Mouse (Mus musculus) T-helper 17 cell (primary cell): ENCODE measurements around the gene Synpo2l.
"Not testable (repeated sequence)": the region's sequence is repeated elsewhere in the genome, so short reads cannot be mapped to it uniquely, and the experiment has no call there.

ENCODE experiments used
- in situ Hi-C, 2 experiments: fragments of 300-600 bp; cut with MboI, MseI; formaldehyde crosslinking; loops; 1 replicate in 1 of 2; 2 replicates in 1 of 2; pipeline ENCODE4 v1.15.1; 2025; ENCODE audit warnings: high pct_unique_total_duplicates in 2 of 2

Synpo2l gene

DNA sequence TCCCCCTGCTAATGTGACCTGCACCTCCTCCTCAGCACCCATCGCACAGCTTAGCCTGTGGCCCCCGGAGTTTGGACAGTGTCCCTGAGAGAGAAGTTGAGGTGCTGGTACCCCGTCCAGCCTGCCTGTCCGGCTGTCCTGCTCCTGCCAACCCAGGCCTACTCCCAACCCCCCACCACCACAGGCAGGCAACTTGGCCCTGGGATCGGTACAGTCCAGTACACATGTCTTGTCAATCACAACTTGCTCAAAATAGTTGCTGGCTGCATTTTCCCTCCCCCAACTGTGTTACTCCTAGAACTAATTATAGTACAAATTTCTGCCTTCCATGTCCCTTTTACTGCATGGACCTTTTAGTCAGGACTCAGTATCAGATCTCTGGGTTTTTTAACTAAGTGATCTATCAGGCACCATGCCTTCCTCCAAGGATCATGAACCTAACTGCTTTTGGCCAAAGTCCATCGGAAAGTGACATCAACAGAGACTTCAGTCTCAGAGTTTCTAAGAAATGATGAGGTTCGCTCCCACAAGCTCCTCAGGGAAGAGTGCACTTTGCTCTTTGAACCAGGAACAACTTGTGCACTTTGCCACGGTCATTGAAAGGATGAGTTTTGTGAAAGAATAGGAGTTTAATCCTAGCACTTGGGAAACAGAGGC, at the start of gene Synpo2l:
Synpo2l (minus strand) TSS at position 201 of the 657 bp plus-strand sequence.
- in situ Hi-C loops: no loop called here

DNA sequence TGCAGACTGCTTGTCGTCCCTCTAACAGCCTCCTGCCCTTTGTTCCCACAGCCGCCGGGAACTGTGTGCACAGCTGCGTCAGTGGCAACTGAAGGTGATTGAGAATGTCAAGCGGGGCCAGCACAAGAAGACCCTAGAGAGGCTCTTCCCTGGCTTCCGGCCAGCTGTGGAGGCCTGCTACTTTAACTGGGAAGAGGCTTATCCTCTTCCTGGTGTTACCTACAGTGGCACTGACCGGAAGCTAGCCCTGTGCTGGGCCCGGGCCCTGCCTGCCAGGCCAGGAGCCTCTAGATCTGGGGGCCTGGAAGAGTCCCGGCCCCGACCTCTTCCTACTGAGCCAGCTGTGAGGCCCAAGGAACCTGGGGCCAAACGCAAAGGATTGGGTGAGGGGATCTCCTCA, 45.7 kb upstream of the Synpo2l start:
- in situ Hi-C loops: no loop called here

DNA sequence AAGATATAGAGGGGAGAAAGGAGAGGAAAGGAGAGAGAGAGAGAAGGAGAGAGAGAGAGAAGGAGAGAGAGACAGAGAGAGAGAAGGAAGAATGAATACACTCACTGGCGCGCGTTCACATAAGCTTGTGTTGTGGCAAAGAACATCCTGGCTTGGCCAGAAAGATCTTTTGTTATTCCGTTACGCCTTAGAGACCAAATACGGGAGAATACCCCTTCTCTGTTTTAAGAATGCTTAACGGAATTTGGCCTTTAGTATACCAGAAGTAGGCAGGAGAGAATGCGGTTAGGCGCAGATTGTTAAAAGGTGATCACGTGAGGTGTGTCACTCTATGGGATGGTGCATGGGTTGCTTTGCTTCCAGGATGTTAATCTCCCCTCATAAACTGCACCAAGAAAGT, 40.1 kb upstream of the Synpo2l start:
- in situ Hi-C loops: no loop called here

DNA sequence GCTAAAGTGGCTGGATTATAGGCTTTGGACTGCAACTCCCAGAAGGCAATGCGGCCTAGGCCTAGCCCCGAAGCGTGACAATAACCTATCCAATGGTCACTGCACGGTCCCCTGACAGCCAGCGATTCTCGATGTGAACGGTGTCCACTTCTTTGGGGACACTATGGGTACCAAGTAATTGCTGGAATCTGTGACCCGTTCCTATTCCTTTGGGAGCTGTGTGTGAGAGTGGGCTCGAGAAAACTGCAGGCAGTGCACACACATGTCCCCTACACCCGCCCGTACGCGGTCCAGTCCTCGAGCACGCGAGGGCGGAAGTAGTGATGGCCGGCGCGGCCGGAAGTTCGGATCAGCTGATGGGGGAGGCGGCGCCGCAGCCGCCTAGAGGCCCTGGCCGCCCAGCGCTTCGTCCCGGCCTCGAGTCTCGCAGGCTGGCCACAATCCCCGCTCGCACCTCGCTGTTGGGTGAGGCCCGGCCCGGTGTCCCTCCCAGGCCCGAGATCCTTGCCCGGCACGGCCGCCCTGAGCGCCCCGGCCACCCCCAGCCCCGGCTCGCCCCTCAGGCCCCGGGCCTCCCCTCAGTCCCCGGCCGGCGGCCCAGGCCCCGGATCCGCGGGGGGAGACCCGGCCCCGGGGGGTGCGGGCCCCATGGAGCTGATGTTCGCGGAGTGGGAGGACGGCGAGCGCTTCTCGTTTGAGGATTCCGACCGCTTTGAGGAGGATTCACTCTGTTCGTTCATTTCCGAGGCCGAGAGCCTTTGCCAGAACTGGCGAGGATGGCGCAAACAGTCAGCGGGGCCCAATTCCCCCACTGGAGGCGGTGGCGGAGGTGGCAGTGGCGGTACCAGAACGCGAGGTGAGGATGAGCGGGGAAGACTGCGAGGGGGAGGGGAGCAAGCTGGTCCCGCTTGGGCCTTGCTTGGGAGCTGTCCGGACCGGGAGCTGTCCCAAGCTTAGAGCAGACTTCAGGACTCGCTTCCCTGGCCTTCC, 39.3 kb upstream of the Synpo2l start, which contains the start of gene Zswim8:
Zswim8 (plus strand) TSS at position 352 of the 990 bp plus-strand sequence.
- in situ Hi-C loops: no loop called here

DNA sequence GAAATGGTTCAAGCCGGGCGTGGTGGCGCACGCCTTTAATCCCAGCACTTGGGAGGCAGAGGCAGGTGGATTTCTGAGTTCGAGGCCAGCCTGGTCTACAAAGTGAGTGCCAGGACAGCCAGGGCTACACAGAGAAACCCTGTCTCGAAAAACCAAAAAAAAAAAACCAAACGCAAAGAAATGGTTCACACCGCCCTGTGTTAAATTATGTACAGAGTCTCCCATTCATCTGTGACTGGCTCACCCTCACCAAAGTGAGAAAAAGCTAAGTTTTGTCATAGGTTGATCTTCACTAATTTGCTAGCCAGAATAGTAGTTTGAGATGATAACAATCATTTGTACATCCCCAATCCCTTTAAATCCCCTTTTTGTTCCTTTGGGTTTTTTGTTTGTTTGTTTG, 35.3 kb upstream of the Synpo2l start:
- in situ Hi-C loops: not testable (repeated sequence)

DNA sequence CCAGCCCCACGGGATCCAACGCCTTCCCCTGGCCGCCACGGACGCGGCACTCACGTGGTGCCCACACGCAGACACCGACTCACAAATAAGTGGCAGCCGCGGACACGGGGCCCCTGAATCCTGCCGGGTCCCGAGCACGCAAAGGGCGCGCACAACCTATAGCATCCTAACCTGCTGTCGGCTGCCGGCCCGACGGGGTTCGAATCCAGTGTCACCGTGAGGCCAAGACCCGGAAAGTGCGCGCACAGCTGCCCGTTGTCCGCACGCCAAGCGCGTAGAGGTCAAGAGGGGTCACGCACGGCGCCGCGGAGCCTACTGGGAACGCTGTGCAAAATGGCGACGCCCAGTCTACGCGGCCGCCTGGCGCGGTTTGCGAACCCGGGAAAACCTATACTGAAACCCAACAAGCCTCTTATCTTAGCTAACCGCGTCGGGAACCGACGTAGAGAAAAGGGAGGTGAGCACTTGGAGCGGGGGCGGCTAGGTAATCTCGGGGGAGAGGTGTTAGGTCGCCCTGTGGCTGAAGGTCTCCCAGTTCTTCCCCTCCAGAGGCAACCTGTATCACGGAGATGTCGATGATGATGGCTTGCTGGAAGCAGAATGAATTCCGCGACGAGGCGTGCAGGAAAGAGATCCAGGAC, 34.7 kb upstream of the Synpo2l start, which contains the start of gene Chchd1:
Chchd1 (plus strand) TSS at position 266 of the 641 bp plus-strand sequence.
- in situ Hi-C loops: no loop called here

DNA sequence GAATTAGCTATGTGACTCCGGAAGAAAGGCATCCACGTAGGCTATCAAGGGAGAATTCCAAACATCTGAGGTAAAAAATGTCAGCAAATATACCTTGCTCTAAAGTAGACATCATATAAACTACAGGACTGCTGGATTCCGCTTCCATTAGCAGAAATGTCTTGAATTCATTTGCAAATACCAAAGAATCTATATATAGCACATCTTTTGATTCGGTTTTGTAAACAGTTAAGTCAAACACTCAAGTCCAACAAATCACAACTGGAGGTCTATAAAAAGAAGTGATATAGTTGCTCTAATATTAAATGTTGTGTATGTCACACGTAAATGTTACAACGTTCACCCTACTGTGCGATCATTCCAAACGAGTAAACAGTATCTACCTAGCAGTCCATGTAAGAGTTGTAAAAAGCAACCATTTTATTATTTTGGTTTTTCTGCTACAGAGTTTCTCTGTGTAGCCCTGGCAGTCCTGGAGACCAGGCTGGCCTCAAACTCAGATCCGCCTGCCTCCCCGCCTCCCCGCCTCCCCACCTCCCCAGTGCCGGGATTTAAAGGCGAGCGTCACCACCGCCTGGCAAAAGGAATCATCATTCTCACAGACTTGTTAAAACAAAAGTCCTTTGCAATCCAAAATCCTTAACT, 34.1 kb upstream of the Synpo2l start:
- in situ Hi-C loops: no loop called here

DNA sequence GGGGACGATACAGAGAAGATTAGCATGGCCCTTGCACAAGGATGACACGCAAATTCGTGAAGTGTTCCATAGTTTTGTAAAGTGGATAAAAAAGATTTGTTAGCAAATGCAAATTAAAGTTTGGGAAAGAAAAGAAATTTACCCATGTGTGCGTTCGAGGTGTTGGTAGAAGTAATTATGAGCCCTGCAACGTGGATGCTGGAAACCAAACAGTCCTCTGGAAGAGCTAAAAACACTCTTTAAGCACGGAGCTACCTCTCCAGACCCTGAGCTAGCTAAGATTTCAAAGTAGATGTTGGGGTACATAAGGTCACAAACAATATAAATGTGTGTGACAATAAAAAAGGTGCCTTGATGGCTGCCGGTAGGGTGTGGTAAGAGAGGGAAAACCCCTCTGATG, 33.4 kb upstream of the Synpo2l start:
- in situ Hi-C loops: no loop called here

DNA sequence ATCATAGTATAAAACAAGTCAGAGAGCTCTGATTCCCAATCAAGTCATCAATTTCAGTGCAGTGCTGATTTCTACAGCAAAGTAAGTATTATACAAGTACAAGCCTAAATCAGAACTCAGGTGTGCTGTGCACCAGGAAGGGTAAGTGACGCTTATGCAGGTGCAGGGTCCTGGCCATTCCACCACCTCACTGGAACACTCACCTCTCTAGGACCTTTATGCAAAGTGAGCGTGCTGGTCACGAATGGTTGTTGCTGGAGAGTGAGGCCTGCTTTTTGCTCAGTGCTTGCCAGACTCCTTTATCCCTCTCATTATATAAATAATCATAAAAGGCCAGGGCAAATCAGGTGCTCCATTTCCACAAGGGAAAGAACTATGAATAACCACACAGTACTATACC, 32.2 kb upstream of the Synpo2l start:
- in situ Hi-C loops: no loop called here

DNA sequence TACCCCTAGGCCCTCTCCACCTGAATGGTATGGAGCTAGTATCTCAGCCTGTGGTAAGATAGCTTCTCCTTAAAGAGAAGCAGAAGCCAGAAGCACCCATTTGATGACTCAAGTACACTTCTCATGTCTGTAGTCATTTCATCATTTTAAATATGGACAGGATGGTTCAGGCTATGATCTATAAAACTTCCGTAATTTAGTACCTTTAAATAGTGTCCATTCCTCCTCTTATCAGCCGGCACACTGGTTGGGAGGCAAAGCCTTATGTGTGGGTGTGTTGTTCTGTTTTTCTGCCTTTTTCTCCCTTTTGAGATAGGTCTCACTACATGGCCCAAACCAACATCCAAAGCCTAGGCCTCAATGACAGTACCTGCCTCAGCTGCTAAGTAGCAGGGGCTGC, 30.4 kb upstream of the Synpo2l start:
- in situ Hi-C loops: no loop called here

DNA sequence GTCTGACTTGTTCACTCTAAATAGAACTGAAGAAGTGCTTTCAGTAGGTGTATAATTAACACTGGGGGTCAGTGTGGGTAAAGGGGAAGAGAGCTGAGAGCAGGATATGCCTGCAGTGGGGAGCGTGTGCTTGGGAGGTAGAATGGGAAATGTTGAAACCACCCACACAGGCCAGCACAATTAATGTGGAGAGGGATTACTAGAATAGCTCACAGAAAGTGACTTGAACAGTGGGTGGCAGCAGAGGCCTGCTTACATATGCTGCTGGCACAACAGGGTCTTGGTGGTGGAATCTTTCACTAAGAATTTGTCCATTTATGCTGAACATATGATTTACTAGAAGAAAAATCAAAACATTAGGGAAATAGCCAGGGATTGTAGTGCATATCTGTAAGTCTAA, 28.8 kb upstream of the Synpo2l start:
- in situ Hi-C loops: no loop called here

DNA sequence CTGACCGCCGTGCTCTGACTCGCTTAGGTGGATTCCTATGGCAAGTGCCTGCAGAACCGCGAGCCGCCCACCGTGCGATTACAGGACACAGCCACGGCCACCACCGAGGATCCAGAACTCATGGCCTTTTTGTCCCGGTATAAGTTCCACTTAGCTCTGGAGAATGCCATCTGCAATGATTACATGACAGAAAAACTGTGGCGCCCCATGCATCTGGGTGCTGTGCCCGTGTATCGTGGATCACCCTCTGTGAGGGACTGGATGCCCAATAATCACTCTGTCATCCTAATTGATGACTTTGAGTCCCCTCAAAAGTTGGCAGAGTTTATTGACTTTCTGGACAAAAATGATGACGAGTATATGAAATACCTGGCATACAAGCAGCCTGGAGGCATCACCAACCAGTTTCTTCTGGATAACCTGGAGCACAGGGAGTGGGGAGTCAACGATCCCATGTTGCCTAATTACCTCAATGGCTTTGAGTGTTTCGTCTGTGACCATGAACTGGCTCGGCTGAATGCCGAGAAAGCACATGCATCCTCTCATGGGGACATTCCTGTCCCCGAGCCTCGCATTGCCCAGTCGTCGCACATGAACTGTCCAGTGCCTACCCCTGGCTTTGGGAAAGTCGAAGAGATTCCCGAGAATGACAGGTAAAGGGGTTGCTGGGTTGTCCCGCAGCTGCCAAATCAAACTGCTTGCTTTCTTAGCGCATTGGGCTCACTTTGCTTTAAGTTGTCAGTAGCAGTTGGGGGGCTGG, 27.8 kb upstream of the Synpo2l start:
- in situ Hi-C loops: no loop called here

DNA sequence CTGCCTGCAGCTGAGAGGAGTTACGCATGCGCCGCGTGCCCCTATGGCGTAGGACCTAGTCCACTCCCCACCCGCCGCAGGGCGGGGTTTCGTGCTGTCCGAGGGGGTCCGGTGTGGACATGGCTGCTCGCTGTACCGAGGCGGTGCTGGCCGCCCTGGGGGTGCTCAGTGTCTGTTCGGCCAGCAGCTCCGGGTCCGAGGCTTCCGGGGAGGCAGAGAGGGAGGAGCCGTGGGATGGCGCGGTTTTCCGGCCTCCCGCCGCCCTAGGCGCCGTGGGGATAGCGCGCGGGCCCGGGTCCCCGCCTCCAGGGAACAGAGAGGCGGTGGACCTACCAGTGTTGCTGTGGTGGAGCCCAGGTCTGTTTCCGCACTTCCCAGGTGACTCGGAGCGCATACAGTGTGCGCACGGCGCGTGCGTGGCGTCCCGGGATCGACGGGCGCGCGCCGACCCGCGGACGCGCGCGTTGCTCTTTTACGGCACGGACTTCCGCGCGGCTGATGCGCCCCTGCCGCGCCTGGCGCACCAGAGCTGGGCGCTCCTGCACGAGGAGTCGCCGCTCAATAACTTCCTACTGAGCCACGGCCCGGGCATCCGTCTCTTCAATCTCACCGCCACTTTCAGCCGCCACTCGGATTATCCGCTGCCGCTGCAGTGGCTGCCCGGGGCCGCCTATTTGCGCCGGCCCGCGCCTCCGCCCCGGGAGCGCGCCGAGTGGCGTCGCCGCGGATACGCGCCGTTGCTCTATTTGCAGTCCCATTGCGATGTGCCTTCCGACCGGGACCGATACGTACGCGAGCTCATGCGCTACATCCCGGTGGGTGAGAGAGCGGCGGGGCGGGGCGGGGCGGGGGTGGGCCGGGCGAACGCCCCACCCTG, 27.0 kb upstream of the Synpo2l start, which contains the start of gene Fut11:
Fut11 (plus strand) TSS at position 85 of the 877 bp plus-strand sequence.
- in situ Hi-C loops: no loop called here

DNA sequence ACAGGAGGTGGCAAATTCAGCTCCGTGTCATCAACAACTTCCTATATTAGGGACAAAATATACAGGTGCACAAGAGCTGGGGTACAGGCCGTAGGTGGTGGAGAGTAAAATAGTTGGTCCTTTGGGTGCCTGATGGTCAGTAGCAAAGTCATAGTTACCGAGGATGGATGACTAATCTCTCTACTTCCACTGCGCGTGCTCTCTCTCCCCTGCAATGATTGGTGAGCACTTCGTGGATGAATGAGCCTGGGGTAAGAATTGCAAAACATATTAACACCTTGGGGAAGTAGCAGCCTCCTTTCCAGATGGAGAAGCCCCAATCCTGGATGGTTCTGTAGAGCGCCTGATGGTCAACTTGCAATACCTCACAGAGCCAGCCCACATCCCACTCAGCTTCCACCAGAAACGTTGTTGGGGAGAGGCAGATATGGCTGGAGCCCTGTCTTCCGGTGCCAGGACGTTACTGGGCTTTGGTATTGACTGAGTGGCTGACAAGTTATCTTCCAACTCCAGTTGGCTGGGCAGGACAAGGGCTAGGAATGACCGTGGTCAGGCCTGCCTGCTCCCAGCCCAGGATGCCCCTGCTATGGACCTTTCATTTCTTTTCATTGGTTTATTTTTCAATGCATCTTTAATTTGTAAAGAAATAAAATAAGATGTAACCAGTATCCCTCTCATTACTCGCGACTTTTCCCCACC, 26.2 kb upstream of the Synpo2l start:
- in situ Hi-C loops: no loop called here

DNA sequence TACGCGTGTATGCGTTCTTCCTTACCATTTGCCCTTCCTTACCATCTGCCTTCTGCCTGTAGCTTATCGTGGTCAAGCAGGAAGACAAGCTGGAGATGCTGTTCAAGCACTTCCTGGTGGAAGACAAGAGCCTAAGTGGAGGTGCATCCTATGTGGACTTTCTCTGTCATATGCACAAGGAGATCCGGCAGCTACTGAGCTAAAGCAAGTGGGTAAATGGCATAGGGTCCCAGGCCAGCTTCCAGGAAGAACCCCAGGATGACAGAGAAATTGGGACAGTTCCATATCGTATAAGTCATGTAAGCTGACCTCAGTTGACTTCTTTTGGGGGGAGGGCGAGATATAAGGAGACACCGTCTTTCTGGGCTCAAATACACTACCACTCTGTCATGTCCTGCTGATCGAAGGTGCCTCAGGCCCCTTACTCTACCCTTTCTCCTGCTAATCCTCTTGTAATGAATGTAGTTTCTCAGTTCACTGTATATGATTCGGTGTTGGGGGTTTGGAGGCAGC, 25.5 kb upstream of the Synpo2l start:
- in situ Hi-C loops: no loop called here

DNA sequence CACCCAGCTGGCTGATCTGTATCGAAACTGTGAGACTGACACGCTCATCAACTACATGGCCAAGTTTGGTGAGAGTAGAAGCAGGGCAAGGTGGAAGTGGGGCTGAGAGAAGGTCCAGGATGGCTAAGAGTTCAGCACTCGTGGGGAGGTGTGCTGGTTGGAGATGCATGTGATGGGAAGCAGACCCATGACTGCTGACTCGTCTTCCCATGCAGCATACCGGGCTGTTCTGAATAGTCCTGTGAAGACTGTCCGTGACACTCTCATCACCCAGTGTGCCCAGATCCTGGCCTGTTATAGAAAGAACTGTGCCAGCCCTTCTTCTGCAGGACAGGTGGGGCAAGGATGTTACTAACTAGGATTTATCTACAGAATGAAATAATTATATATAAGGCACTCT, 23.6 kb upstream of the Synpo2l start:
- in situ Hi-C loops: no loop called here

DNA sequence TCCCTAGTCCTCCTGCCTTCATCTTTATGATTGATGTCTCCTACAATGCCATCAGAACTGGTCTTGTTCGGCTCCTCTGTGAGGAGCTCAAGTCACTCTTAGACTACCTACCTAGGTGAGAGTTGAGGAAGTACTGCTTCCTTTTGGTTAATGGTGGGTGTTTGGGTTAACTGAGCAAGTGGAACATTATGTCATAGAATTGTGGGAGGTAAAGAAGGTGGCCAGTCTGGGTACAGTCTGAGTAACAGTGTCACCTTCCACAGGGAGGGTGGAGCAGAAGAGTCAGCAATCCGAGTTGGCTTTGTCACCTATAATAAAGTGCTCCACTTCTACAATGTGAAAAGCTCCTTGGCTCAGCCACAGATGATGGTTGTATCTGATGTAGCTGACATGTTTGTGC, 20.9 kb upstream of the Synpo2l start:
- in situ Hi-C loops: no loop called here

DNA sequence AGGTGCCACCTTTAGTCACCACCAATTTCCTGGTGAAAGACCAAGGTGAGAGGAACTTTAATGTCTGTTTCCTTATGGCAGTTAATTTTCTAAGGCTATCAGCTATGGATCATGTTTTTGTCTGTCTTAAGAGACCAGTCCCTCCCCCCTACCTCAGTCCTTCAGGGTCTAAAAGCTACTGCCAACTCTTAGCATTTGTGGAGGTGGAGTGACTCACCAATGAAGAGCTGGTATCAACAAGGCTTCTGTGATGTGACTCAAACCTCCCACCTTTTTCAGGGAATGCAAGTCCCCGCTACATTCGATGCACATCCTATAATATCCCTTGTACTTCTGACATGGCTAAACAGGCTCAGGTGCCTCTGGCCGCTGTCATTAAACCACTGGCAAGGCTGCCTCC, 18.4 kb upstream of the Synpo2l start:
- in situ Hi-C loops: no loop called here

DNA sequence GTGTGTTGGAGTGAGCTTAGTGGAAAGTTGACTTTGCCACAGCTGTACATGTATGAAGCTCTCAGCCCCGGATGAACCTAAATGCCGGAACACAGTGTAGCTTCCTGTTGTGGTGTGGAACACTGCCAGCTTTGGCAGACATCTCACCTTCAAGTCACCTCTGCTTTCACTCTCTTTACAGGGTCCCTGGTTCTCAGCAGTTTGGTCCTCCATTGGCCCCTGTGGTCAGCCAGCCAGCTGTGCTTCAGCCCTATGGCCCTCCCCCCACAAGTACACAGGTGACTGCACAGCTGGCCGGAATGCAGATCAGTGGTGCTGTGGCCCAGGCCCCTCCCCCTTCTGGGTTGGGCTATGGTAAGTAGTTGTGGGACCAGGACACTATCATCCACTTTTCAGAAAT, 14.3 kb upstream of the Synpo2l start:
- in situ Hi-C loops: no loop called here
